Mouse (Mus musculus) ovary, postnatal 10 days (tissue): ENCODE results near the gene Rassf6.
"Not testable (repeated sequence)": the region's sequence is repeated elsewhere in the genome, so short reads cannot be mapped to it uniquely, and the experiment has no call there.

Source experiments
- DNase-seq: peaks from one replicate; pipeline ENCODE4 v3.0.0; 2022; ENCODE audit warnings: low spot score

The Rassf6 gene

GRCm38 (mm10) chr5:90624708-90625425, 15.6 kb downstream of the Rassf6 start:
- DNase-seq = no peak

GRCm38 (mm10) chr5:90623209-90623608, 17.2 kb downstream of the Rassf6 start:
- DNase-seq = no peak

- no peak for DNase-seq
Measured at GRCm38 (mm10) chr5:90621726-90622125, 18.7 kb downstream of the Rassf6 start.

GRCm38 (mm10) chr5:90621316-90621715, 19.1 kb downstream of the Rassf6 start:
- no peak for DNase-seq

- no peak for DNase-seq
Measured at GRCm38 (mm10) chr5:90617859-90618258, 22.6 kb downstream of the Rassf6 start.

- DNase-seq = not testable (repeated sequence)
Measured at GRCm38 (mm10) chr5:90612751-90613150, 27.7 kb downstream of the Rassf6 start.

- no peak for DNase-seq
Measured at GRCm38 (mm10) chr5:90611996-90612611, 28.4 kb downstream of the Rassf6 start.

GRCm38 (mm10) chr5:90611388-90611787, 29.1 kb downstream of the Rassf6 start:
- DNase-seq = no peak

GRCm38 (mm10) chr5:90608906-90609305, 31.6 kb downstream of the Rassf6 start:
- no peak for DNase-seq

GRCm38 (mm10) chr5:90603407-90603923, 37.0 kb downstream of the Rassf6 start:
- no peak for DNase-seq

GRCm38 (mm10) chr5:90601469-90601868, 39.0 kb downstream of the Rassf6 start:
- DNase-seq = no peak

GRCm38 (mm10) chr5:90596155-90596554, 44.3 kb downstream of the Rassf6 start:
- no peak for DNase-seq

- no peak for DNase-seq
Measured at GRCm38 (mm10) chr5:90594945-90595344, 45.5 kb downstream of the Rassf6 start.

- no peak for DNase-seq
Measured at GRCm38 (mm10) chr5:90591936-90592335, 48.5 kb downstream of the Rassf6 start.

GRCm38 (mm10) chr5:90590676-90591075, 49.8 kb downstream of the Rassf6 start:
- no peak for DNase-seq

GRCm38 (mm10) chr5:90588708-90589595, 51.5 kb downstream of the Rassf6 start:
- DNase-seq = peak; percentile 30

- DNase-seq = no peak
Measured at GRCm38 (mm10) chr5:90588104-90588503, 52.4 kb downstream of the Rassf6 start.

GRCm38 (mm10) chr5:90586511-90586910, 53.9 kb downstream of the Rassf6 start:
- no peak for DNase-seq

- no peak for DNase-seq
Measured at GRCm38 (mm10) chr5:90584799-90585198, 55.7 kb downstream of the Rassf6 start.

GRCm38 (mm10) chr5:90582179-90582578, 58.3 kb downstream of the Rassf6 start:
- no peak for DNase-seq

GRCm38 (mm10) chr5:90579556-90579955, 60.9 kb downstream of the Rassf6 start:
- no peak for DNase-seq

GRCm38 (mm10) chr5:90577751-90578150, 62.7 kb downstream of the Rassf6 start:
- no peak for DNase-seq
